Mouse (Mus musculus) T-helper 1 cell (primary cell): ENCODE results near the gene Cd6.

Experiments
- in situ Hi-C: fragments of 300-600 bp; cut with MboI, MseI; formaldehyde crosslinking; loops from one replicate; pipeline ENCODE4 v1.15.1; 2025; ENCODE audit warnings: high pct_unique_total_duplicates

Cd6 gene

DNA sequence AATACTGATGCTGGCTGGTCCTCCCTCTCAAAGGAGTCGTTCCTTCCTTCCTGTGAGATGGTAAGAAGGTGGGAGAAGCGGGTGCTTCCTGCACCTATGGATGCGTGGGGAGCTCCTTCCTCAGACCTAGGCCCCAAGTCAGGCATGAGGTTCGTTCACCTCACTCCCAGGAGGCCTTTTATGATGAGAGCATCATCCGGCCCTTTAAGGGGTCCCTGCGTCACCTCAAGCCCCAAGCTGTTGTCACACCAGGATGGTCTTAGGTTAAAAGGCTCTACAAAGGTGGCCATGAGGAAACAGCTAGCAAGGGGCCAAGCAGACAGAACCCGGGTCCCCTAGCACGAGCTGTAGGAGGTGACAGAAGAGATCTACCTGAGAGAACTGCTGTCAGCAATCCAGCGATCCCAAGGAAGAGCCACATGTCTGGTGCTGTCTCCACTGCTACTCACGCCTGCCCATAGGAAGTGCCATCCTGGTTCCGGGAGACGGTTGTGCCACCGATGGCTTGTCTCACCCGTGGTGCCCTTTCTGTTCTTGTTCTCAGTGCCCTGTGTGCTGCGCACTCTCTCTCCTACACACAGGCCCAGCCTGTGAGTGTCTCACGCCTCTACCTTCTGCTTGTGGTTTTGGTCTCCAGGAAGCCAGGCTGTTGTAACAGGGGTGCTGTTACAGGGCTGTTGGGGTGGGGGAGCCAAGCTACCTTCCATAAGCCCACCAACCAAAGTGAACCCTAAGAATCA is at the start of gene Cd6:
Gene Cd6, minus strand, starts transcription at position 623 of the 740 bp plus-strand sequence.
- in situ Hi-C loops: loop anchor here (5.0 kb wide), 3 partner anchors 42 to 693 kb away; partner anchors contain the start of gene Cd5

DNA sequence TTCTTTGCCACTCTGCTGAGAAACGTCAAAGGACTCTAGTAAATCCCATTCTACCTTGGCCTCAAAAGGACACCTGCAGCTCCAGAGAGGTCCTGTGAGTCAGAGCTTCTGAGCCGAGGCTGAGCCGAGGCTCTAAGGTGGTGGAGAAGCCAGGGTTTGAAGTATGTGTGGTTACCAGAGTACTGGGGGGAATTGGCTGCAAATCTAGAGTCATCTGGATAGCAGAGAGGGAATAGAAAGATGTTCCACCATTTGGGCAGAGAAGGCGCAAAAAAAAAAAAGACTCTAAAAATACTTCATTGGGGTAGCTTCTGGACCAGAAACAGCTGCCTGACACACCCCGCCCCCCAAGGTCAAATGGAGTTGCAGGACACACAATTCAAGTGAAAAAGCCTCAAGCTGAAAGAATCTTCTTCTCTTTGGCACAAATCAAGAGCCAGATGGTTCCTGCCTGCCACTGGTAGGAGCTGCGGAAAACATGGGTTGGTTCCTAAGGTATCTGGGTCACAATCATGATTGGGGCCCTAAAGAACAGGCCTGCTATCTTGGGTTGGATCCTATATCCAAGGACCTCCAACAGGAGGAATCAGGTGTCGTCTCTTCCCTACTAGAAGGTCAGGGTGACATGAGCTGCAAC is 48.5 kb upstream of the Cd6 start:
- in situ Hi-C loops: no loop called here

- in situ Hi-C loops: no loop called here
Measured at GRCm38 (mm10) chr19:10871328-10871961, 41.6 kb upstream of the Cd6 start.

- in situ Hi-C loops: no loop called here
Measured at GRCm38 (mm10) chr19:10870676-10871075, 40.8 kb upstream of the Cd6 start.

GRCm38 (mm10) chr19:10869886-10870527 is 40.1 kb upstream of the Cd6 start, which contains the start of gene Tmem132a:
TSS of gene Tmem132a (minus strand) at chr19:10869940.
- in situ Hi-C loops: no loop called here

DNA sequence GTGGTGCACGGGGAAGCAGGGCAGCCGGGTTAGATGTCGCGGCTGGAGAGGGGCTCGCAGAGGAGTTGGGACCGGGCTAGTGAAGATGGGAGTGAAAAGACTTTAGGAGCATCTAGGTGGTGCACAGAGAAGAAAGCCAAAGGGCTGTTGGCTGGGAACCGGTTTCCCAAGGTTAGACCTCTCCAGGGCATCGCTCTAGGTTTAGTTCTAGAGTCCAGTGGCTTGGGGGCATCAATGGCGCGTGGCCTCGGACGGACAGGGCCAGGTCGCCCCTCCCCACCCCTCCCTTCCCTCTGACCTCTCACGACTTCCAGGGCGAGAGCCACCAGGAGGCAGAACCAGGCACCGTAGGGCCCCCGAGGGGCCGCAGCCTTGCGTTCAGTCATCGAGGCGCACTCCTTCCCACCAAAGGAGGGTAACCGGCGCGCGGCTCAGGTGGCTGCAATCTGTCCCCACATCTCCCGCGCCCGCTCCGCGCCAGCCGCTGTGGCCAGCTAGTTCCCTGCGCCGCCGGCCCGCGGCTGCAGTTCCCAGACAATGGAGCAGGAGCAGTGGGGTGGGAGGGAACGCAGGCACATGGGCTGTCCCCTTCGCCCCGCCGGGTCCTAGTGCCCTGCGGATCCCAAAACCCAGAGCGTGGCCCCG is 39.5 kb upstream of the Cd6 start:
- in situ Hi-C loops: no loop called here

DNA sequence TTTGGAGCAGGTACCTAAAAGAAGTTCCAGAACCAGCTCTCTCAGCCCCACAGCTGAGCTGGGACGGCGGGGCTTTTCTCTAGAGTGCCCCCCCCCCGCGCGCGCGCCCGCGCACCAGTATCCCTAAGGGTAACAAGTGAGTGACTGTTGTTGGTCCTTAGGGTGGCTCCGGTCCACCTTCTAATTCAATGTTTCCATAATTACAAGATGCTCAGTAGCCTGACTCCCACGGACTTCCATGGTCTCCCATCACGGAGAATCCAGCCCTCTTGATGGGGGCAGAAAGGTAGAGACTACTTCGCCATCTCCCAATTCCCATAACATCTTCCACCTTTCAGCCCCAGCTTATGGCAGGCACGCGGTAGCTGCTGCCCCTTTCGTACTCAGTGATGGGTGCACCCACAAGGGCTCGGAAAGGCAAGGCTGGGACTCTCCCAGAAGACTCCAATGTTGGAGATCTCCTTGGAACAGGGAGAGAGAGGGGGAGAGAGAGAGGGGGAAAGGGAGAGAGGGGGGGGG is 38.8 kb upstream of the Cd6 start:
- in situ Hi-C loops: no loop called here

DNA sequence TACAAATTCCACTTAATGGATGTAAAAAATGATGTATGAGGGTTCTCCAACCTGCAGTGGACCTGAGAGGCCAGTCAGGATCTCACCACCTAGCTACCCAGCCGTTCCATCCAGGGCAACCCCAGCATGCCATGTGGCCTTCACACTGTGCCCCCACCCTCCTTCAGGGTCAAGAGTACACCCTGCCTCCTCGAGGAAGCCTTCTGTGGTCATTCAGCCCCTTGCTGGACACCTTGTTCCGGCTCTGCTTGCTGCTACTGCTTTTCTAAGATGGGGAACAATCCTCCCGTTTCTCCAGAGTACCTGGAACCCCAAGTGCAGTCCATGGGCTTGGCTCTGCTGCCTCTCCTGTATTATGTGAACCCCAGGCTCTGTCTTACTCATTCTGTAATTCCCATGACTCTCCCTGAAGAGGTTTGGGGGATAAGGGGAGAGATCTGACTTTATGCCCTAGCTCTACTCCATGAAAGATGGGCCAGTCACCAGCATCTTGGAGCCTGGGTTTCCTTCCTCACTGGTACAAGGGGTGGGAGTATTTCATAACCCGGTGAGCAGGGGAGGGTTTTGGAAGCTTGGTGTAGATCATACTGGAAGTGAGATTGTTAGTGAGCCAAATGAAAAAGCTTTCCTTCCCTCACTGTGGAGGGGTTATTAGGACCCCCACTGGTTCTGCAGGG is 38.2 kb upstream of the Cd6 start:
- in situ Hi-C loops: no loop called here

DNA sequence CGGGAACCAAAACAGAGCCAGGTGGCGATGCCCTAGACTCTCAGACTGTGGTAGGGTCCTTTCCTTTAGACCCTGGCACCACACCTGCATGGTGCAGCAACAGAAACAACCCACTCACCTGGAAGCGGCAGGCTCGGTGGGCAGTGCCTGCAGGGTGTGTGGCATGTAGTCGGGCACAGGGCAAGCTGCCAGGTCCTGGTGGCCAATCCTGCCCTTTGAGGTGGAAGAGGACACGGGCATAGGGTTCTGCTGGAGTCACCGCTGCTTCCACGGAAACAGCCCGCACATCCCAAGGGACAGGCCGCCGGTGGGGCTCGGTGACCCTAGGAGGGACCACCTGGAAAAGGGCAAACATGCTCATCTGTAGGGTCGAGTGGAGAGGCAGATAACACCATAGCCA is 36.5 kb upstream of the Cd6 start:
- in situ Hi-C loops: no loop called here

DNA sequence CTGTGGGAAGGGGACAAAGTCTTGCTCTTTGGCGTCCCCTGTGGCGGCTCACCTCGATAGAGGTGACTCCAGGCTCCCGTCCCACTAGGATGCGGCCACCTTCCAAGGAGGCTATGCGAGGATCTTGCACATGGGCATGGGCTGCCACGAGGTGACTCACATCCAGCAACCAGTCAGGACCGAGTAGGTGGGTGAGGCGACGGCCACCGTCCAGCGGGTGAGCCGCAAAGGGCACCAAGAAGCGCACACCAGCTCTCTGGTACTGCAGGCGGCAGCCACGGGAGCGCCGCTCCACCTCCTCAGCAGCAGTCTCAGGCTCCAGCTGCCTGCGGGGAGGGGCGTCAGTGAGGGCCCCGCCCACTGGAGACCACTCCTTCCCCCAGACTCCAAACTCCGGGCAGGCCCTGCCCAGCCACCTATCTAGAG is 30.2 kb upstream of the Cd6 start:
- in situ Hi-C loops: no loop called here

DNA sequence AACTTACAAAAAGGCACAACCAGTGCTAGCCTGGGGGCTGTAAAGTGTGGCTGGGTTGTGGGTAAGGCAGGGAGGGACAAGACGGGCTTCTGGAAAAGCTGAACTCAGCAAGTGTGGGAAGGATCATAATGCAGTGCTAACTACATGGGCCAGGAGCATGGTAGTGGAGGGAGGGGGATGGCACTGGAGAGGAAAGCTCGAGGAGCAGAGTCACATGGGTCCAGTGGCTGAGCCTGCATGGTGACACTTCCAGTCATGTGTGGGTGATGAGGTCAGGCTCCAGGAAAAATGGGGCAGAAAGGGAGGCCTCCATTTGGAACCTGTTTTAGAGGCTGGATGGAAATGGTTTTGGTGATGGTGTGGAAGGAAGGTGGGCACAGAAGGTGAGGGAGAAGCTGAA is 26.7 kb upstream of the Cd6 start:
- in situ Hi-C loops: no loop called here

DNA sequence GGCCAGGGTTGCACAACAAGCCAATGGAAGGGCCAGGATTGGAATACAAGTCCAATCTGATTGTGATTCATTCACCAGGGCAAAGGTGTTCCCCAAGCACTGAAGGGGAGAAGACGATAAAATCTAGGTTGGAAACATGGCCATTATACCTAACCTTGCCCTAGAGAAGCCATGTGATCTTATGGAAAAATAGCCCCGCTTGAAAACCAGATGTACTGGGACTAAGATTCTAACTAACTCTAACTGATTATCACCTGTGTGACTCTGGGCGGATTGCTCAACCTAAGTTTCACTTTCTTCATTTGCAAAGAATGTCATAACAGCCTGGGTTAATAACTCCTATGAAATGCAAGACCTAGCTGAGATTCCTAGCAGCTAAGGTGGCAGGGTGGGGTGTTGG is 25.6 kb upstream of the Cd6 start:
- in situ Hi-C loops: no loop called here

GRCm38 (mm10) chr19:10847311-10848087 is 17.6 kb upstream of the Cd6 start:
- in situ Hi-C loops: no loop called here

DNA sequence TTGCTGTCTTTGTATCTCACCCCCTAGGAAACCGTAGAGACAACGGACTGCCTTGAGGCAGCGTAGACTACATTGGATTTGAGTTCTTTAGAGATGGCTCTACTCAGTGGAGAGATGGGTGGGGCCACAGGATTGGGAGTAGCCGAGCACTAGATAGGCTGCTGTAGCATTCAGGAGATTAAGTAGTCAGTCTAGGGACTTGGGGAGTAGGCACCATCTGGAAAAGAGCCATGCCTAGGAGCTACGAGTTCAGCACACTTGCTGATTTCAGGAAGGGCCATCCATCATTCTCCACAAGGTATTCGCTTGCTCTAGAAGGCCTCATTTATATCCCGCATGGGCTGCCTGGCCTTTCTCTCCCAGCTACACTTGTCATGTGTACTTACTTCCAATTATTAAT is 16.3 kb upstream of the Cd6 start:
- in situ Hi-C loops: no loop called here

GRCm38 (mm10) chr19:10845454-10845853 is 15.6 kb upstream of the Cd6 start:
- in situ Hi-C loops: no loop called here

DNA sequence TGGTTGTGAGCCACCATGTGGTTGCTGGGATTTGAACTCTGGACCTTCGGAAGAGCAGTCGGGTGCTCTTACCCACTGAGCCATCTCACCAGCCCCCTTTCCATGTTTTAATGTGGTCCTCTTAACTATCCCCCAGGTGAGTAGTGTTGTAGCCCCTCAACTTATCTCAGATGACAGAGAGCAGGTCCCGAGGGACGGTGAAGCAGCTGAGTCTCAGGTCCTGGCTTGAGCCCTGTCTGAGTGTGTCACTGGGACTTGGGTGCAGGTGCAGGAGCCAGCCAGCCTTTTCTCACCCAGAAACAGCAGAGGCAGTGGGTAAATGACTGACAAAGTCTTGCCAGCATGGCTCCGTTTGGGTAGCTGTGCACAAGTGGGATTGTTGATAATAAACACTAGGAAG is 14.3 kb upstream of the Cd6 start:
- in situ Hi-C loops: no loop called here

DNA sequence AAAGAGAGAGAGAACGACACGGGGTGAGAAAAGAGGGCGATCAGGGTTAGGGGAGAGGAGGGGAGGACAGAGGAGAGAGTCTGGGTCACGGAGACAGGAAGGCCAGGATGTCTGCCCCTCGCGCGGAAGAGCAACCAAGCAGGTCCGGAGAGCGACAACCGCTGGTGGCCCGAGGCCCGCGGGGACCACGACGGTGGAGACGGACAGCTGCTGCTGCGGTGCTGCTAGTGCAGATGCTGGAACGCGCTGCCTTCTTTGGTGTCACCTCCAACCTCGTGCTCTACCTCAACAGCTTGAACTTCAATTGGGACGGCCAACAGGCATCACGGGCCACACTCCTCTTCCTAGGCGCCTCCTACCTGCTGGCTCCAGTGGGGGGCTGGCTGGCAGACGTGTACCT is 13.1 kb upstream of the Cd6 start:
- in situ Hi-C loops: no loop called here

DNA sequence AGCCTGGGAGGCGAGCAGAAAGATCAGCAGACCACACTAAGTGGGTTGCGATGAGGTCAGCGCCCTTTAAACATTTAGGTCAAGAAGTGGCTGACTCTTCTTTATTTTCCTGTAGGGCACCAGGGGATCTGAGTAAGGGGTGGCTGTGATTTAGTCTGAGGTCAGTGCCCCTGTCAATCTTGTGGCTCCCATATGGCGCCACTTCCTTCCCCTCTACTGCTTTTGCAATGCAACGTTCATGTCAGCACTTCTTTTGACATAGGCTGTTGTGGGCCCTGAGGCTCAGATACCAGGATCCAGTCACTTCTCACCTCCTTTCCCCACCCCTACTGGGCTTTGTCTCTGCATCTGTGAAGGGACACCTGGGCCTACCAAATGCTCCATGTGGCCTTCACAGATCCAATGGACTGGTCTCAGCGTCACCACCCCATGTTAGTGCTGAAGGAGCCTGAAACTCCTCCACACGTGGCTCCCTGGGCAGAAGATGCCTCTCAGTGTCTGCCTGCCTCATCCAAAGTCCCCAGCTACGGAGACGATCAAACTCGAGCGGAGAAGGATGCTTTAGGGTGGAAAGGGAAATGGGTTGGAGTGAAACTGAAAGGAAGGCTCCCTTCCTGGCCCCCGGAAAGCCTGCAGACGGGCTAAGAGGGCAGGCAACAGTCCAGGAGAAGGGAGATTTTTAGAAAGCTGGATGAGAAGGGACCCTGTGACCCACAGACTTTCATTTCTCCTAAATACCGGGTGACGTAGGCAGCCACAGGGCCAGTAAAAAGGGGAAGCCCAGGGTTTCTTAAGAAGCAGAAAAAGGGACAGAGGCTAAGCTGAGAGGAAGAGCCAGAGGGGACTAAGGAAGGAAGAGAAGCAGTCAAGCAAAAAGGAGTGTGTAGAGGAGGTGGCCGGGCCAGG is 12.1 kb upstream of the Cd6 start:
- in situ Hi-C loops: no loop called here
